Mouse (Mus musculus) spleen, adult 2 months (tissue): Measurements from ENCODE around the gene Gale. TPM values are rescaled to one million over a fixed set of nuclear protein-coding genes. Genes with fewer than 3 reads are reported as not detected.

ENCODE experiments used
- DNase-seq, 2 experiments: peaks; one replicate each; pipeline versions ENCODE4 v3.0.0 to v3.0.0-alpha.2; 2012 to 2021; ENCODE audit warnings: low spot score in 2 of 2, low read depth in 1 of 2
- H3K27ac ChIP-seq: fragments of 200-500 bp; 2 replicates; pipeline ENCODE4 v1.5.1; 2012; ENCODE audit warnings: low read length, inconsistent platforms; ENCODE audit not compliant: insufficient read depth
- H3K27me3 ChIP-seq: fragments of 200-500 bp; 2 replicates; pipeline ENCODE4 v1.6.1; 2012; ENCODE audit warnings: mild to moderate bottlenecking, moderate library complexity, low read length, inconsistent platforms; ENCODE audit not compliant: control insufficient read depth, insufficient read depth
- H3K36me3 ChIP-seq: fragments of 200-500 bp; 2 replicates; pipeline ENCODE4 v1.6.1; 2012; ENCODE audit warnings: mild to moderate bottlenecking, low read length, inconsistent platforms; ENCODE audit not compliant: control insufficient read depth, insufficient read depth
- H3K4me1 ChIP-seq: fragments of 200-500 bp; 2 replicates; pipeline ENCODE4 v1.6.1; 2011; ENCODE audit warnings: inconsistent platforms; ENCODE audit not compliant: control insufficient read depth, insufficient read depth, insufficient read length
- H3K4me3 ChIP-seq: fragments of 200-500 bp; 2 replicates; pipeline ENCODE4 v1.5.1; 2011; ENCODE audit warnings: mild to moderate bottlenecking, inconsistent platforms; ENCODE audit not compliant: insufficient read depth, insufficient read length; ENCODE audit errors: extremely low read depth
- CTCF ChIP-seq: fragments of 200-500 bp; IDR thresholded peaks from 2 replicates; pipeline ENCODE4 v1.5.1; 2011; ENCODE audit warnings: mild to moderate bottlenecking, inconsistent platforms; ENCODE audit not compliant: insufficient read depth, insufficient read length, insufficient replicate concordance; ENCODE audit errors: extremely low read depth
- POLR2A ChIP-seq: fragments of 200-500 bp; IDR thresholded peaks from 2 replicates; pipeline ENCODE4 v1.6.1; 2011; ENCODE audit warnings: low read depth, low read length, inconsistent platforms
- WGBS: fragments of 180-500 bp; shearing (Covaris S2); methylation state at CpG from one replicate; pipeline ENCODE4 v1.1.7; 2018; 5-methylcytosine and 5-hydroxymethylcytosine counted together
- polyA plus RNA-seq: library from polyadenylated mRNA; depleted of rRNA; stranded (reverse); fragments of >200 nt; gene quantifications from 2 replicates; pipeline ENCODE4 v1.2.3, GENCODE M21; 2012

Gene Gale
- polyA plus RNA-seq, 1 experiment = 10.6 TPM

- TF ChIP-seq POLR2A (no peak), CTCF (no peak)
- 91% methylated on average over 1 of the region's 1 CpGs for WGBS
- Histone ChIP-seq H3K27me3 (no peaks in the 10 kb centered on the region), H3K4me1 (peaks cover 17% of the 10 kb centered on the region; the same call in 1 of the 2 replicates), H3K36me3 (peaks cover 19% of the 10 kb centered on the region), H3K27ac (no peak overlapping the region), H3K4me3 (no peak overlapping the region)
- no peak for DNase-seq
Measured at GRCm38 (mm10) chr4:135922190-135922589, 41.3 kb upstream of the Gale start.

- Histone ChIP-seq H3K27me3 (no peaks in the 10 kb centered on the region), H3K36me3 (peaks cover 17% of the 10 kb centered on the region), H3K4me1 (peaks cover 1% of the 10 kb centered on the region; the same call in 1 of the 2 replicates), H3K27ac (no peak overlapping the region), H3K4me3 (no peak overlapping the region)
- WGBS = 94% methylated on average over 2 of the region's 2 CpGs
- DNase-seq = no peak
- TF ChIP-seq POLR2A (no peak), CTCF (no peak)
Measured at GRCm38 (mm10) chr4:135924418-135924817, 39.1 kb upstream of the Gale start.

GRCm38 (mm10) chr4:135925341-135925740 is 38.2 kb upstream of the Gale start:
- Histone ChIP-seq H3K27me3 (no peaks in the 10 kb centered on the region), H3K4me1 (no peaks in the 10 kb centered on the region; the same call in 1 of the 2 replicates), H3K36me3 (peaks cover 19% of the 10 kb centered on the region), H3K4me3 (no peak overlapping the region), H3K27ac (no peak overlapping the region)
- no peak for DNase-seq
- 88% methylated on average over 5 of the region's 5 CpGs for WGBS
- TF ChIP-seq CTCF (no peak), POLR2A (no peak)

- Histone ChIP-seq H3K4me3 (no peak overlapping the region), H3K27ac (no peak overlapping the region), H3K27me3 (no peaks in the 10 kb centered on the region), H3K36me3 (peaks cover 23% of the 10 kb centered on the region), H3K4me1 (no peaks in the 10 kb centered on the region; the same call in 1 of the 2 replicates)
- no peak for TF ChIP-seq POLR2A
- no peak for TF ChIP-seq CTCF
- WGBS = 89% methylated on average over 10 of the region's 10 CpGs
- DNase-seq = no peak
Measured at GRCm38 (mm10) chr4:135926195-135926808, 37.2 kb upstream of the Gale start.

- H3K27me3 ChIP-seq = no peaks in the 10 kb centered on the region
- H3K36me3 ChIP-seq = peaks cover 25% of the 10 kb centered on the region
Measured at GRCm38 (mm10) chr4:135926861-135927260, 36.7 kb upstream of the Gale start.

GRCm38 (mm10) chr4:135928376-135928775 is 35.2 kb upstream of the Gale start:
- Histone ChIP-seq H3K36me3 (peaks cover 30% of the 10 kb centered on the region), H3K27ac (no peak overlapping the region)
- TF ChIP-seq CTCF (no peak), POLR2A (no peak)

More at GRCm38 (mm10) chr4:135926861-135927260, 36.7 kb upstream of the Gale start:
- Histone ChIP-seq H3K4me1 (no peaks in the 10 kb centered on the region; the same call in 1 of the 2 replicates), H3K4me3 (no peak overlapping the region), H3K27ac (no peak overlapping the region)
- WGBS = 94% methylated on average over 3 of the region's 3 CpGs
- TF ChIP-seq POLR2A (no peak), CTCF (no peak)
- no peak for DNase-seq

GRCm38 (mm10) chr4:135929405-135929804 is 34.1 kb upstream of the Gale start:
- H3K36me3 ChIP-seq = peaks cover 36% of the 10 kb centered on the region

More at GRCm38 (mm10) chr4:135928376-135928775, 35.2 kb upstream of the Gale start:
- Histone ChIP-seq H3K4me3 (no peak overlapping the region), H3K27me3 (no peaks in the 10 kb centered on the region), H3K4me1 (no peaks in the 10 kb centered on the region)
- DNase-seq = no peak
- WGBS = 96% methylated on average over 9 of the region's 9 CpGs

More at GRCm38 (mm10) chr4:135929405-135929804, 34.1 kb upstream of the Gale start:
- TF ChIP-seq CTCF = no peak
- TF ChIP-seq POLR2A = no peak
- DNase-seq = no peak
- H3K4me3 ChIP-seq = no peak overlapping the region
- WGBS = 81% methylated on average over 5 of the region's 5 CpGs
- H3K27me3 ChIP-seq = no peaks in the 10 kb centered on the region
- no peaks in the 10 kb centered on the region for H3K4me1 ChIP-seq
- no peak overlapping the region for H3K27ac ChIP-seq
